Mouse (Mus musculus) inflammation-experienced regulatory T-cells, adult 16 weeks (primary cell): ENCODE measurements around the gene Siglec1. TPM values are rescaled to one million over a fixed set of nuclear protein-coding genes. Genes with fewer than 3 reads are reported as not detected.

Experiments used
- polyA plus RNA-seq: library from polyadenylated mRNA; unstranded; fragments of 100-300 nt; shearing (Covaris generic); gene quantifications from one replicate; pipeline ENCODE4 v1.2.1, GENCODE M21; 2017

Siglec1 gene
- polyA plus RNA-seq, result 0.18 TPM

GRCm38 (mm10) chr2:131086667-131087390, at the start of gene Siglec1:
Gene Siglec1 (minus strand): TSS chr2:131086765.

GRCm38 (mm10) chr2:131132930-131133547, 46.5 kb upstream of the Siglec1 start, which contains the start of gene Gm11037:
Gene Gm11037 (plus strand): TSS chr2:131133497.

GRCm38 (mm10) chr2:131127161-131127730, 40.7 kb upstream of the Siglec1 start, which contains the start of gene Hspa12b:
Gene Hspa12b (plus strand): TSS chr2:131127280.

GRCm38 (mm10) chr2:131063404-131063864, 23.1 kb downstream of the Siglec1 start, which contains the start of gene Adam33:
Gene Adam33 (minus strand): TSS chr2:131063814.

GRCm38 (mm10) chr2:131042988-131043387, 43.6 kb downstream of the Siglec1 start, which contains the start of gene Gfra4:
Gene Gfra4 (minus strand): TSS chr2:131043088.

Other genes with a start within 250 kb of the Siglec1 start
- gene 4930402H24Rik, start 180.4 kb downstream of the Siglec1 start, polyA plus RNA-seq, result 15.7 TPM
- 4.1 TPM for gene Atrn, start 180.3 kb downstream of the Siglec1 start, polyA plus RNA-seq
- gene Gfra4, start 43.7 kb downstream of the Siglec1 start, polyA plus RNA-seq, result not detected
- 0.69 TPM for gene Adam33, start 23.0 kb downstream of the Siglec1 start, polyA plus RNA-seq
- 0.22 TPM for gene Hspa12b, start 40.5 kb upstream of the Siglec1 start, polyA plus RNA-seq
- not detected for gene Gm11037, start 46.7 kb upstream of the Siglec1 start, polyA plus RNA-seq
- 51.6 TPM for gene 1700037H04Rik, start 73.3 kb upstream of the Siglec1 start, polyA plus RNA-seq
- gene Cenpb, start 93.3 kb upstream of the Siglec1 start, polyA plus RNA-seq, result 3.1 TPM
- 106 TPM for gene Cdc25b, start 100.2 kb upstream of the Siglec1 start, polyA plus RNA-seq
- not detected for gene Spef1, start 100.5 kb upstream of the Siglec1 start, polyA plus RNA-seq
- 28.2 TPM for gene Ap5s1, start 120.3 kb upstream of the Siglec1 start, polyA plus RNA-seq
- 40.5 TPM for gene Mavs, start 147.3 kb upstream of the Siglec1 start, polyA plus RNA-seq
- 12.1 TPM for gene Pank2, start 175.7 kb upstream of the Siglec1 start, polyA plus RNA-seq